Mouse (Mus musculus) monocyte, adult 2 months (primary cell): ENCODE data around the gene Fam126a.
"Not testable (repeated sequence)": the region's sequence is repeated elsewhere in the genome, so short reads cannot be mapped to it uniquely, and the experiment has no call there.

Experiments
- DNase-seq, 2 experiments: peaks; one replicate each; pipeline ENCODE4 v3.0.0; 2022; ENCODE audit warnings: low spot score in 2 of 2, low read depth in 1 of 2

Fam126a gene

GRCm38 (mm10) chr5:23908486-23909090, 121.9 kb downstream of the Fam126a start:
- no peak for DNase-seq

- DNase-seq: no peak
Observed at GRCm38 (mm10) chr5:23902221-23902620, 128.3 kb downstream of the Fam126a start.

GRCm38 (mm10) chr5:23900190-23900589, 130.3 kb downstream of the Fam126a start:
- no peak for DNase-seq

GRCm38 (mm10) chr5:23893864-23894771, 136.4 kb downstream of the Fam126a start:
- DNase-seq: peak; percentile 37

- no peak for DNase-seq
Observed at GRCm38 (mm10) chr5:23893156-23893863, 137.2 kb downstream of the Fam126a start.

- no peak for DNase-seq
Observed at GRCm38 (mm10) chr5:23890734-23891133, 139.8 kb downstream of the Fam126a start.

- no peak for DNase-seq
Observed at GRCm38 (mm10) chr5:23889461-23889860, 141.0 kb downstream of the Fam126a start.

- no peak for DNase-seq
Observed at GRCm38 (mm10) chr5:23887111-23887510, 143.4 kb downstream of the Fam126a start.

- DNase-seq: peak; percentile 19 to 30
Observed at GRCm38 (mm10) chr5:23874457-23874856, 156.0 kb downstream of the Fam126a start.

GRCm38 (mm10) chr5:23872586-23872985, 157.9 kb downstream of the Fam126a start:
- DNase-seq: no peak

GRCm38 (mm10) chr5:23871323-23871722, 159.2 kb downstream of the Fam126a start:
- DNase-seq: not testable (repeated sequence)

- DNase-seq: no peak
Observed at GRCm38 (mm10) chr5:23865941-23866340, 164.5 kb downstream of the Fam126a start.
